Mouse (Mus musculus) hematopoietic multipotent progenitor cell, adult 10-12 weeks (in vitro differentiated cells): ENCODE measurements around the gene Slc25a25. TPM values are rescaled to one million over a fixed set of nuclear protein-coding genes. Genes with fewer than 3 reads are reported as not detected.

ENCODE experiments used
- polyA plus RNA-seq: library from polyadenylated mRNA; stranded (reverse); fragments of >175 nt; gene quantifications from 2 replicates; pipeline ENCODE4 v1.2.3, GENCODE M21; 2012; ENCODE audit warnings: low replicate concordance

Gene Slc25a25
- polyA plus RNA-seq, result 14.7 and 24.4 TPM in 2 replicates

DNA sequence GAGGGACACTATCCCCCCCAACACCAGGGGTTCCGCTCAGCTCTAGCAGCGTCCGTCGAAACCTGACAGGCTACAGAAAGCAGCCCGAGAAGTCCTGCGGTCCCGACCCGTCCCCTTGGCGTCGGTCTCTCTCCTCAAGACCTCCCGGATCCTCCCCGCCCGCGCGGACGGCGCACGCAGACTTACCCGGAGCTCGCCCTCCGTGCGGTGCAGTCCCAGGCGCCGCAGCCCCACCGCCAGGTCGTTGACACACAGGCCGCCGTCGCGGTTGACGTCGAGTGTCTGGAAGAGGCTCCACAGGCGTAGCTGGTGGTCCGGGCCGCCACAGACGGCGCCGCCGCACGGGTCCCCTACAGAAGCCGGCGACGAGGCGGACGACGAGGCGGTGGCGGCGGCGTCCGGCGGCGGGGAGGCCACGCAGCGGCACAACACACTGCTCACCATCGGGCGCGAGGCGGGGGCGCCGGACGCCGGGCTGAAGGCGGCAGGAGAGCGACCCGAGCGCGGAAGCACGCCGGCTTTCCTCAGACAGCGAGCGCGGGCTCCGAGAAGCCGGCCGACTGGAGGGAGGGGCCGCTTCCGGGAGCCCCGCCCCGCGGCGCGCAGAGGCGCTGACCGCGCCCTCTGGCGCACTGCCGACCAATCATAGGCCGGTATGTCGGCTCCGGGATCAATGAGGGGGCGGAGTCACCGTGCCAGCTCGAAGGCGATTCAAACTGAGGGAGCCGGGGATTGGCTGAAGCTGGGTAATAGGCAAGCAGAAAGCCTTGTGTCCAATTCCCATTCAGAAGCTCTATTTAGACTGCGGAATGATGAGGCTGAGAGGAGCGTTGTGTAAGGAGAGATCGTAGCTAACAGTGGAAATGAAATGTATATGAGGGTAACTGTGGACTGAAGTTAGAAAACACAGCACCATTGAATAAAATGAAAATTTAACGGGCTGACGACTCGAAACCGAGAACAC, at the start of gene Slc25a25:
Slc25a25 (minus strand) TSS at position 565 of the 964 bp plus-strand sequence.

DNA sequence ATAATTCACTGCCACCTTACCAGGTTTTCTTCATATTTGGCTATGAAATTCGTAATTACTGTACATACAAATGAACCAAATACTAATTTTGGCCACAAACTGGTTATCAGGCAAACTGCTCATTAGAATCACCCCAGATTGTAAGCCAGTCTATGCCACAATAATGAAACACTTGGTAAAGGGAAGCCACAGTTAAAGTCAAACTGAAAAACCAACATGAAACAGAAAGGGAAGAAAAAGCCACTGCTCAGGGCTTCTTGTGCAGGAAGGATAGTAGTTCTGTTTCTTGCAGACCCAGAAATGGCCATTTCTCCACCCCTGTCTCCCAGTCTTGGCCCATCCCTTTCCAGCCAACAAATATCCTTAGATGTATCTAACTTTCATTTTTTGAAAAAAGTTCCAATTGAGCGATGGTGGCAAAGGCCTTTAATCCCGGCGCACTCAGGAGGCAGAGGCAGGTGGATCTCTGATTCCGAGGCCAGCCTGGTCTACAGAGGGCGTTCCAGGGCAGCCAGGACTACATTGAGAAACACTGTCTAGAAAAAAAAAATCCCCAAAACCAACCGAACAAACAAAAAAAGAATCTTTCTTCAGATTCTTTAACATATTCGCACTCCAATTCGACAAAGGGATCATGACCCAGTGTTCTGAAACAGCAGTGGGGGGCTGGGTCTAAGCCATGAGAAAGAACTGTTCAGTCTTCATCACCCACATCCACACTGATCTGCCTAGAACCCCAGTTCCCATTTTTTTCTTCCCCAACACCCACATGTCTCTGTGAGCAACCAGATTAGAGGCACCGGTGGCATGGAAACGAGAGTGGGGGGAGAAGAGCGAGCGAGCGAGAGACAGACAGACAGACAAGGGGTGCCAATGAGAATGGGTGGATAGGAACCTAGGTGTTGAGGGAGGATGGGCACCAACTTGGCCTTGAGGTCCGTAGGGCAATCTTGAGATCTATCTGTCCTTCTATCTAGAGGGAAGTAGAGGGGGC, 1.2 kb downstream of the Slc25a25 start, which contains the start of gene Naif1:
Naif1 (plus strand) TSS at position 697 of the 994 bp plus-strand sequence.

DNA sequence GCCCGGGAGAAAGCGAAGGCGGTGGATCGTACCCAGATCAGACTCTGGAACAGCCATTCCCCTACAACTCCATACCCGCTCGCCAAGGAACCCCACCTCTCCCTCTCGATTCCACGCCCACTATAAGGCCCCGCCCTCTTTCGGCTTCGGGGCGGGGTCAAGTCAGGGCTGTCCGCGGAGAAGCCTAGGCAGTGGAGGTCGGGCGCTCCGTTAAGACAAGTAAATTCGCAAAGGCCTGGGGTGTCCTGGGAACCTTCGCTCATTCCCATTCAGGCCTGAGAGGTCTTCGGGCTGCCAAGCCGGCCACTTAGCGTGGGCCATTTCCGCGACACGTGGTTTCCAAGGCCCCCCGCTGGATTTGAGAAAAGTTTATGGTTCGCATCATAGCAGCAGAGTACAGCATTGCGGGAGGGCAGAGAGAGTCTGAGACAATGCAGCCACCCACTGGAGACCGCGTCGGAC, 55.7 kb downstream of the Slc25a25 start, which contains the start of gene Ptges2:
Ptges2 (plus strand) TSS at position 413 of the 462 bp plus-strand sequence.

DNA sequence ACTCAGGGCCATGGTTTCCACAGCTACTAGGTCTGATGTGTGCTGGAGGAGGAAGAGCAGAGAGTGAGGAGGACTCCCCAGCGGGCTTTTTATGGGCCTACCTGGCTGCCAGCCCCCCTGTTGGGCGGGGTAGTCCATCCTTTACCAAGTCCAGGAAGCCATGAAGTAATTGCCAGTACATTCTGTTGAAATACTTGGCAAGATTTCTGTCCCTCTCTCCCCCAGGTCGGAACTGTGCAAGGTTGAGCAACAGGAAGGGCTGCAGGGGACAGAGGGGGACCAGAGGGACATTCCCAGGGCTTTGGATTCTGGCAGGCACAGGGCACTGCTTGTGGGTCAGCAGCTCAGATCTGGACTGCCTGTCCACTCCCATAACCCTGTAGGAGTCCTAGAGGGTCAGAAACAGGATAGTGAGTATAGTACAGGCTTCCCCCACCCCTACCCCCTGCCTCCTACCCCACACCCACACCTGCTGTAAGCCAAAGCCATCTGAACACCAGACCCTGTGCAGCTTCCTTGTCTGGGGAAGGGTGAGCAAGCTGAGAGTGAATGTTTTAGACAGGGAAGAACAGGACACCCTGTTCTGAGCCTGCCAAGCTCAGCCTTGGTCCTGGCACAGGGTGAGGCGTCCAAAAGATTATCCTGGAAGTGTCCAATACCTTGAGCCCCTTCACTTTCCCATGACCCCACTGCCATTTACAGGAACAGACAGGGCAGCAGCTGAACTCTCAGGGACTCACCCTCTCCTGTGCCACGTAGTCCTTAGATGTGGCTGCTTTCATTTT, 63.3 kb downstream of the Slc25a25 start, which contains the start of gene Lcn2:
Lcn2 (minus strand) TSS at position 547 of the 785 bp plus-strand sequence.

DNA sequence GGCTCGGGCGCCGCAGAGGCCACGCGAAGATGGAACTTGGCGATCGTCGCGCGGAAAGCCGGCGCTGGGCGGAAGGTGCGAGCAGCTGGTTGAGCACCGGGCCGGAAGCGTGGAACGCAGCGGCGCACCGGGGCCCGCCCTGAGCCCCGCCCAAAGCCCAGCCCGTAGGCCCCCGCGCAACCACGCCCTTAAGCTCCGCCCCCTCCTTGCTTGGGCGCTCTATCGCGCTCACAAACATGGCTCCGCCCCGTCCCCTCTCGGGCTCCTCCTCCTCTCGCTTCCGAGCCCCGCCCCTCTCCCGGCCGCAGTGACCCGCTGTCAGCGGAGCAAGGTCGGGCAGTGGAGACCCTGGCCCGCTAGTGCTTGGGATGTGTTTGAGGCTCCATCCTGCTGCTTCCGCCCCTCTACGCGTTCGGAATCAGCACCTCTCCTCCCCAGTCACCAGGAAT, 69.4 kb downstream of the Slc25a25 start, which contains the start of gene 1110008P14Rik:
1110008P14Rik (minus strand) TSS at position 164 of the 449 bp plus-strand sequence.

Other genes with a start within 250 kb of the Slc25a25 start
- gene Pomt1, start 214.9 kb downstream of the Slc25a25 start, polyA plus RNA-seq, result 9.6 and 10.7 TPM in 2 replicates
- gene Uck1, start 191.3 kb downstream of the Slc25a25 start, polyA plus RNA-seq, result 38.9 and 93.1 TPM in 2 replicates
- 27.5 and 32.9 TPM in 2 replicates for gene Golga2, start 164.1 kb downstream of the Slc25a25 start, polyA plus RNA-seq
- 25.0 and 195 TPM in 2 replicates for gene Swi5, start 163.4 kb downstream of the Slc25a25 start, polyA plus RNA-seq
- gene Ciz1, start 99.1 kb downstream of the Slc25a25 start, polyA plus RNA-seq, result 191 and 234 TPM in 2 replicates
- gene Dnm1, start 98.1 kb downstream of the Slc25a25 start, polyA plus RNA-seq, result 1.2 TPM in 2 replicates
- 169 and 253 TPM in 2 replicates for gene 1110008P14Rik, start 69.5 kb downstream of the Slc25a25 start, polyA plus RNA-seq
- 50.7 and 52.8 TPM in 2 replicates for gene Lcn2, start 63.2 kb downstream of the Slc25a25 start, polyA plus RNA-seq
- 2.4 and 4.3 TPM in 2 replicates for gene Ptges2, start 55.5 kb downstream of the Slc25a25 start, polyA plus RNA-seq
- 7.2 and 12.8 TPM in 2 replicates for gene Naif1, start 988 bp downstream of the Slc25a25 start, polyA plus RNA-seq
- gene Fam102a, start 83.9 kb upstream of the Slc25a25 start, polyA plus RNA-seq, result 136 and 166 TPM in 2 replicates
- gene Dpm2, start 119.4 kb upstream of the Slc25a25 start, polyA plus RNA-seq, result 11.0 and 11.9 TPM in 2 replicates
- 0.16 TPM in 1 of 2 replicates, not detected in the other for gene Pip5kl1, start 123.4 kb upstream of the Slc25a25 start, polyA plus RNA-seq
- gene 9430097D07Rik, start 124.2 kb upstream of the Slc25a25 start, polyA plus RNA-seq, result not detected in 2 replicates
- 29.1 and 47.0 TPM in 2 replicates for gene St6galnac4, start 135.7 kb upstream of the Slc25a25 start, polyA plus RNA-seq
- 15.4 and 20.9 TPM in 2 replicates for gene St6galnac6, start 148.3 kb upstream of the Slc25a25 start, polyA plus RNA-seq
- gene Ak1, start 170.3 kb upstream of the Slc25a25 start, polyA plus RNA-seq, result 0.09 and 0.66 TPM in 2 replicates
- gene Eng, start 195.2 kb upstream of the Slc25a25 start, polyA plus RNA-seq, result 13.8 and 31.2 TPM in 2 replicates